Mouse (Mus musculus): ENCODE measurements around the gene Nadk. TPM values are rescaled to one million over a fixed set of nuclear protein-coding genes. Genes with fewer than 3 reads are reported as not detected.

Gene Nadk
- polyA plus RNA-seq, 1 experiment from 2014 or later, result 76.3 TPM

DNA sequence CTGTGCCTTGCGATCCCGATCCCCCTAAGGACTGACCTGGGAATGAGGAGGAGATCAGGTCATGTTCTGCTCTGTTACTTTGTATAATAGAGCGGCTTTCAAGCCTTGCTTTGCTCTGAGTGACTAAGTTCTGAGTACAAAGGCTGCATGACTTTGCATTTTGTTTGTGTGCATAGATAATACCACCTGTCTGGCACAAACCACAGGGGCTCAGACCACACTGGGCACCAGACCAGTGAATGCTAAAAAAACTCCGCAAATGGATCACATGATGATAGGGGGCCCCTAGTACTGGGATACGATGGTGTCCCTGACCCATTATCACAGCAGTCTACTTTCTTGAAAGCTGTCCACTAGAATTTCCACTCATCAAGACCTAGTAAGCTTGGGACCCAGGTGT, 34.4 kb downstream of the Nadk start:
- Histone ChIP-seq H3K4me1 (replicated peaks; ENCODE audit: control insufficient read depth, insufficient read depth, low read length) (0 out of 2 replicates have a peak, but pooled peaks cover 3% of the 10 kb centered on the region), H3K9ac (ENCODE audit: low read length) (no peak overlapping the region), H3K4me3 (ENCODE audit: low read length) (no peak overlapping the region), H3K4me2 (ENCODE audit: low read depth, low read length) (no peak overlapping the region), H3K27ac (ENCODE audit: low read length) (no peak overlapping the region), H3K27me3 (ENCODE audit: control insufficient read depth, insufficient read depth, low read depth, low read length) (no peaks in the 10 kb centered on the region), H3K9me3 (ENCODE audit: control insufficient read depth, low read length) (no peaks in the 10 kb centered on the region; the same call in 1 of the 2 replicates), H3K36me3 (ENCODE audit: control insufficient read depth, insufficient read depth, low read length) (no peaks in the 10 kb centered on the region)
- 78% methylated on average over 5 of the region's 5 CpGs for WGBS
- no peak for ATAC-seq (ENCODE audit: low read depth)

DNA sequence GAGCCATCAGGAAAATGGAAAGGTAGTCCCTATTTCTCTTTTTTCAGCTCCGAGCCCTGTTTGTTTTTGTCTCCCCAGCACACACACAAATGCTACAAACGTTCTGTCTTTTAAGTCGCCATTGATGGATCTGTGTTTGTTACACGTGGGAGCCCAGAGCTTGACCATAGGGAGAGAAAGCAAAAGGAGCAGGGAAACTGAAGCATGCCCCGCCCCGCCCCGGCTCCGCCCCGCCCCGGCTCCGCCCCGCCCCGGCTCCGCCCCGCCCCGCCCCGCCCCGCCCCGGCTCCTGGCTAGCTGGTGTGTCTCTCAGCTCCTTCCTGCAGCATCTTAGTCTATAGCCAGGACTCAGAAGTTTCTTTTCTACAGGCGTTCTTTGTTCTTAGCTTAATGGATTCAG, 36.4 kb downstream of the Nadk start:
- H3K36me3 ChIP-seq (ENCODE audit: control insufficient read depth, insufficient read depth, low read length), result no peaks in the 10 kb centered on the region
- H3K27ac ChIP-seq (ENCODE audit: low read length), result no peak overlapping the region
- no peaks in the 10 kb centered on the region; the same call in 1 of the 2 replicates for H3K9me3 ChIP-seq (ENCODE audit: control insufficient read depth, low read length)
- H3K4me2 ChIP-seq (ENCODE audit: low read depth, low read length), result no peak overlapping the region
- ATAC-seq (ENCODE audit: low read depth), result no peak
- 14% methylated on average over 20 of the region's 20 CpGs for WGBS
- H3K4me3 ChIP-seq (ENCODE audit: low read length), result no peak overlapping the region
- no peaks in the 10 kb centered on the region for H3K27me3 ChIP-seq (ENCODE audit: control insufficient read depth, insufficient read depth, low read depth, low read length)
- no peak overlapping the region for H3K9ac ChIP-seq (ENCODE audit: low read length)
- H3K4me1 ChIP-seq (replicated peaks; ENCODE audit: control insufficient read depth, insufficient read depth, low read length), result 0 out of 2 replicates have a peak, but pooled peaks cover 5% of the 10 kb centered on the region

DNA sequence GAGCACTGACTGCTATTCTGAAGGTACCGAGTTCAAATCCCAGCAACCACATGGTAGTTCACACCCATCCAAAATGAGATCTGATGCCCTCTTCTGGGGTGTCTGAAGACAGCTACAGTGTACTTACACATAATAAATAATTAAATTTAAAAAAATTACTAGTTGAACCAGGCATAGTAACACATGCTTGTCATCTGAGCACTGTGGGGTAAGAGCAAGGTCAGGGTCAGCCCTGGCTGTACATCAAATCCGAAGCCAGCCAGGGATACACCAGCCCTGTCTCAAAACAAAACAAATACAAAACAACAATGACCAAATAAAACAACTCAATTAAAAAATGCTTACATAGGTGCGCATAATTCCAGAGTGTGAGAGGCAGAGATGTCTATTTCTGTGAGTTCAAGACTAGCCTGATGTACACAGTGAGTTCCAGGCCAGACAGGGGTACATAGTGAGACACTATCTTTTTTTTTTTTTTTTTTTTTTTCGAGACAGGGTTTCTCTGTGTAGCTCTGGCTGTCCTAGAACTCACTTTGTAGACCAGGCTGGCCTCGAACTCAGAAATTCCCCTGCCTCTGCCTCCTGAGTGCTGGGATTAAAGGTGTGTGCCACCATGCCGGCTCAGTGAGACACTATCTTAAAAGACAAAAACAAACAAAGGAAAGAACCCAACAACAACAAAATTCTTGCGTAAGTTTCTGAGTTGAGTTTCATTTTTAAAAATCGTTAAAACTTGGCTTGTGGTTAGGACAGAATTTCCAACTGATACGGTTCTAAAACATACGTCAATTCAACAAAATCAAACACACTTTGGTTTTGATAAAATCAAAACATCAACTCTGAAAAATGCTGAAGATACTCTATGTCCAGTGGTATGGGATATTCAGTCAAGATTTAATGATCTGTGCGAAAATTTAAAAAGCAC, 38.0 kb downstream of the Nadk start:
- H3K27ac ChIP-seq (ENCODE audit: low read length), result no peak overlapping the region; the same call in 1 of the 2 replicates
- H3K9me3 ChIP-seq (ENCODE audit: control insufficient read depth, low read length), result no peaks in the 10 kb centered on the region; the same call in 1 of the 2 replicates
- no peak overlapping the region for H3K9ac ChIP-seq (ENCODE audit: low read length)
- H3K4me1 ChIP-seq (replicated peaks; ENCODE audit: control insufficient read depth, insufficient read depth, low read length), result 0 out of 2 replicates have a peak, but pooled peaks cover 5% of the 10 kb centered on the region
- H3K4me2 ChIP-seq (ENCODE audit: low read depth, low read length), result peak overlapping the region; percentile 77
- H3K4me3 ChIP-seq (ENCODE audit: low read length), result peak overlapping the region; percentile 85
- no peaks in the 10 kb centered on the region for H3K27me3 ChIP-seq (ENCODE audit: control insufficient read depth, insufficient read depth, low read depth, low read length)
- no peak for ATAC-seq (ENCODE audit: low read depth)
- H3K36me3 ChIP-seq (ENCODE audit: control insufficient read depth, insufficient read depth, low read length), result no peaks in the 10 kb centered on the region
- 76% methylated on average over 10 of the region's 11 CpGs for WGBS

DNA sequence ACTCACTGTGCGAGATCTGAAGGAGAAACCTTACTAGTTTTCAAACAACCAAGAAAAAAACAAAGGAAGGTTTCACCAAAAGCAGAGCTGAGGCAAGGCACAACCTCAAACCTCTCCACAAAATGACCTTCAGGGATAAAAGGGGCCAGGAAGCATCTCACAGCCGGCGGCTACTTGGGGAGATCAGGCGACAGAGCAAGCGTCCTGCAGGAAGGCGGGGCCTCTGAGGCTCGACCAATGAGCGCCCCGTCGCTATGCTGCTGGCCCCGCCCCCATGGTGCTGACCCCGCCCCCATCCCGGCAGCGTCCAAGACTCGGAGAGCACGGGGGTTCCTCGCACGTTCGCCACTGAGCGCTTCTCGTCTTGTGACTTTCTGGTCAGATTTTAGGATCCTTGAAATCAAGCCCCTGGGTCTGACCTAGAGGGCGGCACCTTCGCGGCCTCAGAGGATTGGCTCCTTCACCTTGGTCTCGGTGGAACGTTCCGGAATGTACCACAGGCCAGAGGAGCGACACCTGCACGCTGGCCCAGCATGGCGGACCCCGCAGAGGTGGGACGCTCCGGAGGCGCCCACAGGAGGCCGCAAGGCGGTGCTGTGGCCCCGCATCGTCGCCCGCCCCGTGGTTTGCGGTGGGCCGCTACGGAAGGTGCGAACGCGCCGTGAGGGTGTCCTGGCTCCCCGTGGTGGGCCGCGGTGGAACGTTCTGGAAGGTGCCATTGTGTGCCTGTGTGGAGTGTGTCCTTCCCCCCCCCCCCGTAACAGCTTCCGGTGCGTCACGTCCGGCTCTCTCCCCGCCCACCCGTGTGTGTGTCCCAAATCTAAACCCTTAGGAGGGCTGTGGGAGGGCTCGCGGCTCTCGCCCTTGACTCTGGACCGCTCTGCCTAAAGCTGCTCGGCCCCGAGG, 39.2 kb downstream of the Nadk start, which contains the start of gene Slc35e2:
Gene Slc35e2, plus strand, starts transcription at position 326 of the 906 bp plus-strand sequence.
- Histone ChIP-seq H3K9me3 (ENCODE audit: control insufficient read depth, low read length) (no peaks in the 10 kb centered on the region; the same call in 1 of the 2 replicates), H3K9ac (ENCODE audit: low read length) (peak within 1 kb of the TSS; percentile 94), H3K4me1 (replicated peaks; ENCODE audit: control insufficient read depth, insufficient read depth, low read length) (0 out of 2 replicates have a peak, but pooled peaks cover 5% of the 10 kb centered on the region), H3K4me3 (ENCODE audit: low read length) (peak within 1 kb of the TSS; percentile 85), H3K27me3 (ENCODE audit: control insufficient read depth, insufficient read depth, low read depth, low read length) (no peaks in the 10 kb centered on the region), H3K4me2 (ENCODE audit: low read depth, low read length) (peak within 1 kb of the TSS; percentile 77), H3K36me3 (ENCODE audit: control insufficient read depth, insufficient read depth, low read length) (0 out of 2 replicates have a peak, but pooled peaks cover 3% of the 10 kb centered on the region), H3K27ac (ENCODE audit: low read length) (peak within 1 kb of the TSS; percentile 99)
- peak; percentile 98 for ATAC-seq (ENCODE audit: low read depth)
- WGBS, result under 1% methylated on average over 55 of the region's 65 CpGs

DNA sequence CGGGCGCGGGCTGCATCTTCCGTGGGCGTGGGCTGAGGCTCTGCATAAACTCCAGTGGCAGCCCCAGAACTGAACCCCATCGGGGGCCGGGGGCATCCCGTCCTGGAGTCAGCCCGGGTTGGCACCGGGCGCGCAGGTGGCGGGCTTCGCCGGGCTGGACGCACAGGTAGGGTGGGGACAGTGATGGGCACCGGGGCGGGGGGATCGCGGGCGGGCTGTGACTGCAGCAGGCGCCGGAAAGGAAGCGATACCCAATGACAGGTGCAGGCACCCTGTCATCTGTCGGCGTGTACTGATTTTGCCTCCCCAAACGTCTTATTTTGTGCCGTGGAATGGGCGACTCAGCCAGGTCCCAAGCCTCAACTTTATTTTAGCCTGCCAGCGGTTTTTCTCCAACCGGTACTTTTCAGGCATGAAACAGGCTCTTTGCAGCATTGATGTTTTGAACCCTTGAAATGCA, 39.8 kb downstream of the Nadk start:
- H3K4me1 ChIP-seq (replicated peaks; ENCODE audit: control insufficient read depth, insufficient read depth, low read length), result 0 out of 2 replicates have a peak, but pooled peaks cover 5% of the 10 kb centered on the region
- peak overlapping the region; percentile 99 for H3K27ac ChIP-seq (ENCODE audit: low read length)
- no peak for ATAC-seq (ENCODE audit: low read depth)
- no peaks in the 10 kb centered on the region; the same call in 1 of the 2 replicates for H3K9me3 ChIP-seq (ENCODE audit: control insufficient read depth, low read length)
- 2% methylated on average over 30 of the region's 31 CpGs for WGBS
- peak overlapping the region; percentile 85 for H3K4me3 ChIP-seq (ENCODE audit: low read length)
- no peaks in the 10 kb centered on the region for H3K27me3 ChIP-seq (ENCODE audit: control insufficient read depth, insufficient read depth, low read depth, low read length)
- H3K36me3 ChIP-seq (ENCODE audit: control insufficient read depth, insufficient read depth, low read length), result 0 out of 2 replicates have a peak, but pooled peaks cover 3% of the 10 kb centered on the region
- H3K9ac ChIP-seq (ENCODE audit: low read length), result peak overlapping the region; percentile 94
- H3K4me2 ChIP-seq (ENCODE audit: low read depth, low read length), result peak overlapping the region; percentile 77

DNA sequence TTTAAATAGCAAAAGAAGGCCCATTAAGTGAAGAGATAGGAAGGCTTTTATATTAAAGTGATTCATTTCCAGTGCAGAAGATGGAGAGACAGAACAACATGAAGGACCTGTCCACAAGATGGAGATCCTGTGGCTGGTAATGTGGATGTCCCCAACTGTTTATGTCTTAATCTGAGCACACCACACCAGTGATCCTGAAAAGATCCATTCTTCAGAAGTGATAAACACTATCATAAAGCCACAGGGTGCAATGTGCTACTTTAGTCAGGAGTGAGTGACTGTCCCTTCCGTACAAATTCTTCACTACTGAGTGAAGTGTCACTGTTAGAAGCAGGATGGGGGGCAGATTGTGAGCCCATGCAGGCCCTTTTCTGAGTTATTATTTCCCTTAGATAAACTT, 40.6 kb downstream of the Nadk start:
- peak overlapping the region; percentile 77 for H3K4me2 ChIP-seq (ENCODE audit: low read depth, low read length)
- H3K9me3 ChIP-seq (ENCODE audit: control insufficient read depth, low read length), result no peaks in the 10 kb centered on the region; the same call in 1 of the 2 replicates
- H3K27me3 ChIP-seq (ENCODE audit: control insufficient read depth, insufficient read depth, low read depth, low read length), result no peaks in the 10 kb centered on the region

DNA sequence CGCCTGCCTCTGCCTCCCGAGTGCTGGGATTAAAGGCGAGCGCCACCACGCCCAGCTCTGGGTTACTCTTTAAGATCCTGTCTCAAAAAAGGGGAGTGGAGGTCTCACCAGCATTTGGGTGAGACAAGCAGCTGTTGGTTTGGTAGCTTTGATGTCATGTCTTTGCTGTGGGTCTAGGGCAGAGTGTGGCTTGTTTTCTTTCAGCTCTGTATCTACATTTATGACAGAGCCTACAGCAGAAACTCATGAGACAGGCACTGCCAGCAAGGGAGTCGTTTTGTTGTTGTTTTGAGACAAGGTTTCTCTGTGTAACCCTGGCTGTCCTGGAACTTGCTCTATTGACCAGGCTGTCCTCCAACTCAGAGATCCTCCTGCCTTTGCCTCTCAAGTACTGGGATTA, 41.6 kb downstream of the Nadk start:
- Histone ChIP-seq H3K4me3 (ENCODE audit: low read length) (no peak overlapping the region), H3K4me2 (ENCODE audit: low read depth, low read length) (no peak overlapping the region), H3K36me3 (ENCODE audit: control insufficient read depth, insufficient read depth, low read length) (0 out of 2 replicates have a peak, but pooled peaks cover 3% of the 10 kb centered on the region), H3K9me3 (ENCODE audit: control insufficient read depth, low read length) (no peaks in the 10 kb centered on the region), H3K27ac (ENCODE audit: low read length) (no peak overlapping the region), H3K9ac (ENCODE audit: low read length) (no peak overlapping the region), H3K27me3 (ENCODE audit: control insufficient read depth, insufficient read depth, low read depth, low read length) (no peaks in the 10 kb centered on the region), H3K4me1 (replicated peaks; ENCODE audit: control insufficient read depth, insufficient read depth, low read length) (0 out of 2 replicates have a peak, but pooled peaks cover 5% of the 10 kb centered on the region)
- 86% methylated on average over 6 of the region's 6 CpGs for WGBS
- ATAC-seq (ENCODE audit: low read depth), result no peak

More for the DNA sequence above, 40.6 kb downstream of the Nadk start:
- no peak overlapping the region for H3K27ac ChIP-seq (ENCODE audit: low read length)
- H3K36me3 ChIP-seq (ENCODE audit: control insufficient read depth, insufficient read depth, low read length), result 0 out of 2 replicates have a peak, but pooled peaks cover 3% of the 10 kb centered on the region
- no peak for ATAC-seq (ENCODE audit: low read depth)
- 0 out of 2 replicates have a peak, but pooled peaks cover 5% of the 10 kb centered on the region for H3K4me1 ChIP-seq (replicated peaks; ENCODE audit: control insufficient read depth, insufficient read depth, low read length)
- H3K4me3 ChIP-seq (ENCODE audit: low read length), result no peak overlapping the region; the same call in 1 of the 2 replicates
- 79% methylated on average over 1 of the region's 1 CpGs for WGBS
- H3K9ac ChIP-seq (ENCODE audit: low read length), result no peak overlapping the region

DNA sequence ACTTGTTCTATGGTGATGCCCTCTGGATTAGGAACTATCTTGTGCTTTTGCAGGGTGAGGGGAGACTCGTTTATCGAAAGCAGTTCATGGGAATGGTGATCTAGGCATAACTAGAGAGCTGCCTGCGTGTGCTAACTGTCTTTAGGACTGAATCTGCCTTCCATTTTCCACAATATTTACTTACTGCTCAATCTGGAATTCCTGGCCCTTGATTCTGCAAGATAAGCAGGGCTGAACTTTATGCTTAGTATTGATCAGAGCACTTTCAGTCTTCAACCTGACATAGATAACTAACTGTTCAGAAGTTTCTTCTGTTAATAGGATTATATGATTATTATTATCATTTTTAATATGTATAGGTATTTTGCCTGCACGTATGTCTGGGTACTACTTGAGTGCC, 43.0 kb downstream of the Nadk start:
- Histone ChIP-seq H3K4me2 (ENCODE audit: low read depth, low read length) (no peak overlapping the region), H3K9ac (ENCODE audit: low read length) (no peak overlapping the region)
- 87% methylated on average over 4 of the region's 4 CpGs for WGBS

More for the DNA sequence above, 43.0 kb downstream of the Nadk start:
- Histone ChIP-seq H3K27ac (ENCODE audit: low read length) (no peak overlapping the region), H3K4me1 (replicated peaks; ENCODE audit: control insufficient read depth, insufficient read depth, low read length) (0 out of 2 replicates have a peak, but pooled peaks cover 5% of the 10 kb centered on the region), H3K9me3 (ENCODE audit: control insufficient read depth, low read length) (no peaks in the 10 kb centered on the region), H3K4me3 (ENCODE audit: low read length) (no peak overlapping the region), H3K27me3 (ENCODE audit: control insufficient read depth, insufficient read depth, low read depth, low read length) (no peaks in the 10 kb centered on the region), H3K36me3 (ENCODE audit: control insufficient read depth, insufficient read depth, low read length) (peaks cover 4% of the 10 kb centered on the region; the same call in 1 of the 2 replicates)
- ATAC-seq (ENCODE audit: low read depth), result no peak
